Mouse (Mus musculus) CH12.LX (cell line): ENCODE measurements around the gene Gm17490. TPM values are rescaled to one million over a fixed set of nuclear protein-coding genes. Genes with fewer than 3 reads are reported as not detected.

Source experiments
- DNase-seq: peaks from one replicate; pipeline ENCODE4 v3.0.0-alpha.2; 2013; ENCODE audit errors: extremely low read depth
- H3K27ac ChIP-seq: 2 replicates; pipeline ENCODE4 v1.5.1; 2012; ENCODE audit warnings: low read depth, mild to moderate bottlenecking, control low read depth, moderate library complexity; ENCODE audit not compliant: insufficient read depth
- H3K27me3 ChIP-seq: replicated peaks from 2 replicates; pipeline ENCODE3; 2012; ENCODE audit warnings: inconsistent platforms
- H3K36me3 ChIP-seq, 2 experiments: replicated peaks in 1 of 2; 2 replicates each; pipeline versions ENCODE3 to v1.6.1; 2012; ENCODE audit warnings: inconsistent platforms in 1 of 2, low read length in 1 of 2, mild to moderate bottlenecking in 1 of 2, mixed read lengths in 1 of 2, moderate library complexity in 1 of 2; ENCODE audit not compliant: control insufficient read depth in 1 of 2, insufficient read depth in 1 of 2
- H3K4me1 ChIP-seq, 2 experiments: 2 replicates each; pipeline ENCODE4 v1.6.1; 2012; ENCODE audit warnings: inconsistent platforms in 1 of 2, moderate library complexity in 1 of 2; ENCODE audit not compliant: insufficient read depth in 2 of 2, control insufficient read depth in 1 of 2
- H3K4me2 ChIP-seq: 2 replicates; pipeline ENCODE4 v1.6.1; 2012; ENCODE audit warnings: low read depth, mild to moderate bottlenecking, control low read depth; ENCODE audit not compliant: poor library complexity, insufficient read depth, severe bottlenecking
- H3K4me3 ChIP-seq, 3 experiments: fragments of 150-350 bp in 1 of 3; sonication (generic) in 1 of 3; replicated peaks in 1 of 3; 2 replicates each; pipeline versions ENCODE3 to v1.5.1; 2011 to 2012; ENCODE audit warnings: low read depth in 2 of 3, low read length in 2 of 3, mild to moderate bottlenecking in 2 of 3, moderate library complexity in 2 of 3, control low read depth in 1 of 3, improper control_type of control experiment in 1 of 3, inconsistent platforms in 1 of 3, mixed read lengths in 1 of 3; ENCODE audit not compliant: poor library complexity in 1 of 3
- H3K79me2 ChIP-seq: replicated peaks from 2 replicates; pipeline ENCODE4 v1.6.1; 2012; ENCODE audit warnings: mild to moderate bottlenecking, moderate library complexity; ENCODE audit not compliant: control insufficient read depth, poor library complexity, insufficient read depth, severe bottlenecking; ENCODE audit errors: extremely low read depth
- H3K9ac ChIP-seq: 2 replicates; pipeline ENCODE4 v1.6.1; 2012; ENCODE audit warnings: low read depth, mild to moderate bottlenecking, control low read depth, moderate library complexity; ENCODE audit not compliant: insufficient read depth
- H3K9me3 ChIP-seq: replicated peaks from 2 replicates; pipeline ENCODE3; 2012; ENCODE audit warnings: low read length, inconsistent platforms, mixed read lengths
- BHLHE40 ChIP-seq: IDR thresholded peaks from 2 replicates; pipeline ENCODE4 v1.6.1; 2011; ENCODE audit warnings: mild to moderate bottlenecking, low read depth, low read length, improper control_type of control experiment
- CHD1 ChIP-seq: IDR thresholded peaks from 2 replicates; pipeline ENCODE4 v1.6.1; 2012; ENCODE audit warnings: low read depth, low read length, improper control_type of control experiment, inconsistent platforms
- CHD2 ChIP-seq: IDR thresholded peaks from 2 replicates; pipeline ENCODE4 v1.6.1; 2011; ENCODE audit warnings: low read length, improper control_type of control experiment
- E2F4 ChIP-seq: IDR thresholded peaks from 2 replicates; pipeline ENCODE4 v1.6.1; 2011; ENCODE audit warnings: low read depth, low read length, improper control_type of control experiment; ENCODE audit not compliant: insufficient replicate concordance
- ELF1 ChIP-seq: IDR thresholded peaks from 2 replicates; pipeline ENCODE4 v1.6.1; 2014; ENCODE audit warnings: low read depth, mild to moderate bottlenecking, inconsistent platforms, low read length, improper control_type of control experiment
- ETS1 ChIP-seq: conservative IDR thresholded peaks from 2 replicates; pipeline ENCODE4 v1.6.1; 2012; ENCODE audit warnings: low read depth, mild to moderate bottlenecking, inconsistent platforms, low read length, improper control_type of control experiment, moderate library complexity
- GABPA ChIP-seq: IDR thresholded peaks from 2 replicates; pipeline ENCODE4 v1.6.1; 2012; ENCODE audit warnings: low read depth, low read length, improper control_type of control experiment, inconsistent platforms; ENCODE audit not compliant: insufficient replicate concordance
- HCFC1 ChIP-seq: IDR thresholded peaks from 2 replicates; pipeline ENCODE4 v1.6.1; 2012; ENCODE audit warnings: low read depth, mild to moderate bottlenecking, inconsistent platforms, low read length, improper control_type of control experiment
- JUN ChIP-seq: IDR thresholded peaks from 2 replicates; pipeline ENCODE4 v1.6.1; 2011; ENCODE audit warnings: low read depth, mild to moderate bottlenecking, low read length, improper control_type of control experiment, moderate library complexity; ENCODE audit not compliant: insufficient read depth
- JUND ChIP-seq: conservative IDR thresholded peaks from 2 replicates; pipeline ENCODE4 v1.6.1; 2011; ENCODE audit warnings: low read depth, low read length, improper control_type of control experiment
- KAT2A ChIP-seq: IDR thresholded peaks from 2 replicates; pipeline ENCODE4 v1.6.1; 2012; ENCODE audit warnings: low read length, improper control_type of control experiment, inconsistent platforms; ENCODE audit not compliant: insufficient replicate concordance
- MAFK ChIP-seq: IDR thresholded peaks from 2 replicates; pipeline ENCODE4 v1.6.1; 2011; ENCODE audit warnings: low read length, improper control_type of control experiment; ENCODE audit not compliant: insufficient replicate concordance
- MAZ ChIP-seq: IDR thresholded peaks from 2 replicates; pipeline ENCODE4 v1.6.1; 2012; ENCODE audit warnings: low read depth, mild to moderate bottlenecking, inconsistent platforms, low read length, improper control_type of control experiment, moderate library complexity
- MEF2A ChIP-seq: IDR thresholded peaks from 2 replicates; pipeline ENCODE4 v1.6.1; 2014; ENCODE audit warnings: low read depth, mild to moderate bottlenecking, inconsistent platforms, low read length, improper control_type of control experiment, borderline replicate concordance
- MYC ChIP-seq: IDR thresholded peaks from 2 replicates; pipeline ENCODE4 v1.6.1; 2011; ENCODE audit warnings: low read depth, mild to moderate bottlenecking, improper control_type of control experiment, low read length
- NRF1 ChIP-seq: IDR thresholded peaks from 2 replicates; pipeline ENCODE4 v1.6.1; 2014; ENCODE audit warnings: low read depth, mild to moderate bottlenecking, inconsistent platforms, low read length, improper control_type of control experiment, moderate library complexity
- POLR2AphosphoS2 ChIP-seq: IDR thresholded peaks from 2 replicates; pipeline ENCODE4 v1.6.1; 2011; ENCODE audit warnings: low read depth, low read length, improper control_type of control experiment
- RAD21 ChIP-seq: IDR thresholded peaks from 2 replicates; pipeline ENCODE4 v1.6.1; 2011; ENCODE audit warnings: low read depth, mild to moderate bottlenecking, low read length, improper control_type of control experiment, moderate library complexity
- RCOR1 ChIP-seq: conservative IDR thresholded peaks from 2 replicates; pipeline ENCODE4 v1.6.1; 2012; ENCODE audit warnings: low read depth, mild to moderate bottlenecking, inconsistent platforms, low read length, improper control_type of control experiment
- TBP ChIP-seq: conservative IDR thresholded peaks from 2 replicates; pipeline ENCODE4 v1.6.1; 2011; ENCODE audit warnings: low read depth, low read length, improper control_type of control experiment
- TCF12 ChIP-seq: IDR thresholded peaks from 2 replicates; pipeline ENCODE4 v1.6.1; 2014; ENCODE audit warnings: low read depth, mild to moderate bottlenecking, inconsistent platforms, low read length, improper control_type of control experiment
- USF1 ChIP-seq: IDR thresholded peaks from 2 replicates; pipeline ENCODE4 v1.6.1; 2014; ENCODE audit warnings: low read depth, mild to moderate bottlenecking, inconsistent platforms, low read length, improper control_type of control experiment
- USF2 ChIP-seq: conservative IDR thresholded peaks from 2 replicates; pipeline ENCODE4 v1.6.1; 2011; ENCODE audit warnings: low read depth, low read length, improper control_type of control experiment
- ZC3H11A ChIP-seq: IDR thresholded peaks from 2 replicates; pipeline ENCODE4 v1.6.1; 2012; ENCODE audit warnings: low read depth, mild to moderate bottlenecking, inconsistent platforms, low read length, improper control_type of control experiment
- ZKSCAN1 ChIP-seq: IDR thresholded peaks from 2 replicates; pipeline ENCODE4 v1.6.1; 2012; ENCODE audit warnings: low read depth, inconsistent platforms, low read length, improper control_type of control experiment, borderline replicate concordance
- ZNF384 ChIP-seq: IDR thresholded peaks from 2 replicates; pipeline ENCODE4 v1.6.1; 2012; ENCODE audit warnings: low read depth, low read length, improper control_type of control experiment, inconsistent platforms
- dilution Hi-C: fragments of 300-500 bp; cut with MboI; formaldehyde crosslinking; loops from 2 replicates; pipeline ENCODE4 v1.14.3; 2020; ENCODE audit warnings: low sequenced_read_pairs; ENCODE audit not compliant: extremely low pct_unique_long_range_greater_than_20kb, extremely low pct_ligation_motif_present
- in situ Hi-C: fragments of 300-500 bp; cut with MboI; formaldehyde crosslinking; loops from 3 replicates; pipeline ENCODE4 v1.14.3; 2019; ENCODE audit warnings: low sequenced_read_pairs, low pct_ligation_motif_present, low pct_unique_long_range_greater_than_20kb, mixed read lengths
- polyA plus RNA-seq: library from polyadenylated mRNA; unstranded; fragments of >175 nt; gene quantifications from 2 replicates; pipeline ENCODE4 v1.2.1, GENCODE M21; 2012; ENCODE audit warnings: low read depth; ENCODE audit not compliant: insufficient read length
- total RNA-seq, 2 experiments: library from RNA; depleted of rRNA; stranded (reverse); fragments of 300-350 nt in 1 of 2; fragments of >200 nt in 1 of 2; gene quantifications; 2 replicates each; pipeline ENCODE4 v1.2.3; 2012 to 2014

Gene Gm17490
- total and polyA plus RNA-seq, 3 experiments = not detected

GRCm38 (mm10) chr2:11597906-11598305 is 28.2 kb downstream of the Gm17490 start:
- Histone ChIP-seq H3K9ac (no peak overlapping the region), H3K36me3 (peaks cover 58 to 71% of the 10 kb centered on the region in 2 experiments), H3K4me1 (peaks cover 0 to 37% of the 10 kb centered on the region in 2 experiments; a peak in 2 of 4 replicates), H3K27ac (no peak overlapping the region), H3K79me2 (peaks cover 56% of the 10 kb centered on the region), H3K27me3 (no peaks in the 10 kb centered on the region), H3K9me3 (no peaks in the 10 kb centered on the region), H3K4me2 (no peak overlapping the region)
- no peak for DNase-seq
- TF ChIP-seq ZC3H11A (no peak), MAFK (no peak), RAD21 (no peak), RCOR1 (no peak), CHD1 (no peak), NRF1 (no peak), JUN (no peak), POLR2AphosphoS2 (no peak), ELF1 (no peak), USF1 (no peak), TBP (no peak), TCF12 (no peak), BHLHE40 (no peak), HCFC1 (no peak), GABPA (no peak), ZKSCAN1 (no peak), ETS1 (no peak), MAZ (no peak), USF2 (no peak)
- TF ChIP-seq, all 38 proteins: peak for 0
- dilution Hi-C loops = no loop called here
- in situ Hi-C loops = no loop called here
- no peak overlapping the region for H3K4me3 ChIP-seq

GRCm38 (mm10) chr2:11596690-11597089 is 29.4 kb downstream of the Gm17490 start:
- Histone ChIP-seq H3K4me3 (no peak overlapping the region), H3K4me2 (no peak overlapping the region), H3K9ac (no peak overlapping the region), H3K4me1 (peaks cover 0 to 35% of the 10 kb centered on the region in 2 experiments; a peak in 2 of 4 replicates), H3K36me3 (peaks cover 68 to 83% of the 10 kb centered on the region in 2 experiments), H3K79me2 (peaks cover 44% of the 10 kb centered on the region), H3K9me3 (no peaks in the 10 kb centered on the region), H3K27me3 (no peaks in the 10 kb centered on the region), H3K27ac (no peak overlapping the region)
- no peak for DNase-seq
- dilution Hi-C loops (no loop called here), in situ Hi-C loops (no loop called here)
- TF ChIP-seq MEF2A (no peak), ELF1 (no peak), KAT2A (no peak), USF2 (no peak), E2F4 (no peak), GABPA (no peak), MYC (no peak), ZNF384 (no peak), CHD1 (no peak), HCFC1 (no peak), BHLHE40 (no peak), CHD2 (no peak), TCF12 (no peak), ETS1 (no peak), MAZ (no peak), JUND (no peak)
